Mouse (Mus musculus) CD4-positive helper T cell, adult 2 months (primary cell): Measurements from ENCODE around the gene Tek.
"Not testable (repeated sequence)": the region's sequence is repeated elsewhere in the genome, so short reads cannot be mapped to it uniquely, and the experiment has no call there.

Source experiments
- DNase-seq: peaks from one replicate; pipeline ENCODE4 v3.0.0-alpha.2; 2012; ENCODE audit warnings: low read depth, missing footprints, low spot score

The Tek gene

GRCm38 (mm10) chr4:94738838-94739731 lies at the start of gene Tek:
TSS of gene Tek (plus strand) at chr4:94739289.
- no peak for DNase-seq

GRCm38 (mm10) chr4:94689804-94690203 lies 49.3 kb upstream of the Tek start:
- not testable (repeated sequence) for DNase-seq

GRCm38 (mm10) chr4:94691078-94691477 lies 48.0 kb upstream of the Tek start:
- no peak for DNase-seq

GRCm38 (mm10) chr4:94692175-94692574 lies 46.9 kb upstream of the Tek start:
- DNase-seq, result no peak

- no peak for DNase-seq
Measured at GRCm38 (mm10) chr4:94696368-94696767, 42.7 kb upstream of the Tek start.

- DNase-seq, result no peak
Measured at GRCm38 (mm10) chr4:94711002-94711401, 28.1 kb upstream of the Tek start.

- DNase-seq, result no peak
Measured at GRCm38 (mm10) chr4:94711426-94711825, 27.7 kb upstream of the Tek start.

GRCm38 (mm10) chr4:94713741-94714140 lies 25.3 kb upstream of the Tek start:
- DNase-seq, result no peak

GRCm38 (mm10) chr4:94715166-94715565 lies 23.9 kb upstream of the Tek start:
- DNase-seq, result no peak

GRCm38 (mm10) chr4:94725799-94726198 lies 13.3 kb upstream of the Tek start:
- no peak for DNase-seq

- no peak for DNase-seq
Measured at GRCm38 (mm10) chr4:94732721-94733120, 6.4 kb upstream of the Tek start.

GRCm38 (mm10) chr4:94737326-94738295 lies 1.5 kb upstream of the Tek start:
- no peak for DNase-seq

GRCm38 (mm10) chr4:94741824-94742223 lies 2.7 kb downstream of the Tek start:
- DNase-seq, result no peak

- DNase-seq, result no peak
Measured at GRCm38 (mm10) chr4:94745749-94746148, 6.7 kb downstream of the Tek start.

GRCm38 (mm10) chr4:94746387-94746811 lies 7.3 kb downstream of the Tek start:
- no peak for DNase-seq

GRCm38 (mm10) chr4:94747338-94747737 lies 8.2 kb downstream of the Tek start:
- DNase-seq, result no peak

- DNase-seq, result no peak
Measured at GRCm38 (mm10) chr4:94752512-94752911, 13.4 kb downstream of the Tek start.

- DNase-seq, result no peak
Measured at GRCm38 (mm10) chr4:94765217-94765616, 26.1 kb downstream of the Tek start.

GRCm38 (mm10) chr4:94766176-94766575 lies 27.1 kb downstream of the Tek start:
- DNase-seq, result no peak

- no peak for DNase-seq
Measured at GRCm38 (mm10) chr4:94768624-94769023, 29.5 kb downstream of the Tek start.

- DNase-seq, result no peak
Measured at GRCm38 (mm10) chr4:94781043-94781442, 42.0 kb downstream of the Tek start.

- no peak for DNase-seq
Measured at GRCm38 (mm10) chr4:94785921-94786320, 46.8 kb downstream of the Tek start.
